Mouse (Mus musculus): ENCODE results near the gene Catip.

The Catip gene

DNA sequence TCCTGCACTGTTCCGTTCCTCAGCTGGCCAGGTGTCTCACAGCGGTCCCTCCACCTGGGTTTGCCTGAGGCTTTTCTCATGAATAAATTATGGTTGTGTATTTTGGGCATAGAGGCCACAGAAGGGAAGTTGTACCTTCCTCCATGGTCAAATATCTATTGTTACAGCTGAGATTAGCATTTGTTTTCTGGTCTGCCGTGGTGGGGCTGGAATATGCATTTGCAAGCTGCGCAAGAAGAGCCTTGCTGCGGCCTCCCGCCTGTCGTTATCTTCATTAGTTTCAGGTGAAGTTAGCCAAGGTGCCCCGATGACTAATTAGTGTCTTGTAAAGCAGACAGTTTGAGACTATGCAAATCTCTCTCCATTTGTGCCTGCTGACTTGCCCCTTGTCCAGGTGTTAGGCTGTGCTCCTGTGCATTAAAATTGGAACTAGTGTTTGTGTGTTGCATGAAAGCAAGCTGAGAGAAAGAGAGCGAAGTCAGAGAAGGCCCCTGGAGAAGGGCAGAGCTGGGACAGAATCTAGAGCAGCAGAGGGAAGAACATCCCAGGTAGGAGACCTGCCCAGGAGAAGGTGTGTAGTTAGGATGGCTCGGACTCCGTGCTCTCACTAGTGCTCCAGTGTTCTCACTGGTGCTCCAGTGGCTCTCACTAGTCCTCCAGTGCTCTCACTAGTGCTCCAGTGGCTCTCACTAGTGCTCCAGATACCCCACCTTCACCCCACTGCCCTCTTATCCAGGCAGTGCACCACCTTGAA, 17.6 kb upstream of the Catip start:
- no peak for DNase-seq

DNA sequence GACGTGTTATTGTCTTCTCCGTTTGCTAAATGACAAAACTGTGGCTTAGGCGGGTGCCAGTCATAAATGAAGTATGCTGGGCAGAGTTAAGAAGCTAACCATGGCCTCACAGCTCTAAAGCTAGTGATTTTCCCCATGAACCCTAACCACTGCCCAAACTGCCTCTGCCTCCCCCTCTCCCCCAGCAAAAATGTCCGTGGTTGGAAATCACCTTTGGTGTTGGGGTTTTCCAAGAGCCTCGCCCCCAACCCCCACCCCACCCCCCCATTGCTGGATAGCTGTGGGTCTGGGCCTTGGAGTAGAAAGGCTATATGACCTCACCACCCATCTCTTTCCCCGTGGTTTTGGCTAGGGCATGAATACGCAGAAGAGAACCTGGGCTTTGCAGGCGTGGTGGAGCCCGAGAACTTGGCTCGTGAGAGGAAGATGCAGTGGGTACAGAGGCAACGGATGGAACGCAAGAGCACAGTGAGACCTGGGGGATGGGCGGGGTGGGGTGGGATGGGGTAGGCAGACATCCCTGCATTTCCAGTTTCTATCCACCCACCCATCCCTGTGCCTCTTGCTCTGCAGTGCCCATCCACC, 10.6 kb upstream of the Catip start:
- DNase-seq: no peak

DNA sequence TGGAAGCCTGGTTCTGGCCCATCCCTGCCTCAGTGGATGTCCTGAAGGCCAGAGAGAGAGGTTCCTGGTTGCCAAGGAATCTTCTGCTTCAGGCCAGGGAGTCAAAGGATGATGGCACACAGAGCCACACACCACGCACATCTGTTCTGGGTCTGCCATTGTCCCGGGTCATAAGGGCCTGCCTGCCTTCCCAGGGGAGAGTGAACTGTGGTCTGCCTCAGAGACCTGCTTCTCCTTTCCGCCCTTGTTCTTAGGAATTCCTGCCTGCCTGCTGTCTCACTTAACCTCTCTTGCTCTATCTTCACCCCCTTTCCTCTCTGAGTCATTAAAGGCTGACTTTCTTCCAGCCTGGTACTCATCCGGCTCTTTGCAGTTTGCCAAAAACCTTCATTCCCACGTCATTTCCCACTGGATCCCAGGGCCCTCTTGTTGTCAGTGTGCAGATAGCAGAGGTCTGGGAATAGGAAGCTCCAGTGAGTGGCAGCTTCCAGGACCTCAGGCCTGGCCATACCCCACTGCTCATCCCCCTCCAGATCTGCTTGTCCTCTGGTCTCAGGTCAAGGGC, 9.3 kb upstream of the Catip start:
- DNase-seq: no peak

DNA sequence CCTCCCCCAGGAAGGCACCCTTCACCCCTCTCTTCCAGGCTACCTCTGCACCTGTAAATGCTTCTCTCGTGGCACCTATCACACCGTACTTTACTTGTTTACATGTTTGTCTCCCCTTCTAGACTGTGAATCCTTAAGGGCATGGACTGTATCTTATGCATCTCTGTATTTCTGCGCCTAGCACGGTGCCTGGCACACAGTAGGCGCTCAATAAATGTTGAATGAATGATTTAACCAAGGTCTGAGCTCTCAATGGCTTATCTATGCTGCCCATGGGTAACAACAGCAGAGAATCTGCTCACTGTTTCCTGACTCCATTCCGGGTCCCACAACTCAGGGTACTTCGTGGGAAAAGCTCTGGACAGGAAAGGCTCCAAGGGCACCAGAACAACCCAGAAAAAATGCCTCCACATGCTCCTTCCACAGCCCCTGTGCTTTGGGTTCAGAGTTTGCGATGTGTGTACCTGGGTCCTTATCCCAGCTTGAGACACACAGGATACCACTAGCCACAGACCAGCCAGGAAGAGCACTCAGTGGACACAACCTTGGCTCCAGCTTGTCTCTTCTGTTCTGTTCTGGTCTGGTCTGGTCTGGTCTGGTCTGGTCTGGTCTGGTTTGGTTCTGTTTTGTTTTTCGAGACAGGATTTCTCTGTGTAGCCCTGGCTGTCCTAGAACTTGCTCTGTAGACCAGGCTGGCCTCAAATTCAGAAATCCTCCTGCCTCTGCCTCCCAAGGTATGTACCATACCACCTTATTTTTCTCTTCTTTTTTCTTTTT, 8.3 kb upstream of the Catip start:
- no peak for DNase-seq

DNA sequence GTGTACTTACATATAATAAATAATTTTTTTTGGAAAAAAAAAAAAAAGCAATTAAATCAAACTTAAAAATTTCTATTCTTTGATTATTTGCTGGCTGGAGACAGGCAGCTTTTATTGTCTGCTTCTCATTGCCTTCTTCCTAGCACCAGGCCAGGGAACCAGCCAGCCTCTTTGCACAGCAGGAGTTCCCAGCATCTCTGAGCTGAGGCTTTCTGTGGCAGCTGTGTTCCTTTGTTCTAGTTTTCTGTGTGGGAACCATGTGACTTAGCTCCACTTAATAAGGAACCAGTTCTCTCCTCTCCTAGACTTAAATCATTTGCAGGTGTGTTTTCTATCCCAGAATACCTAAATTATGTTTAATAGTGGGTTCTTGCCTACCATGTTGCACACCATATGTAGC, 4.4 kb upstream of the Catip start:
- DNase-seq: no peak

DNA sequence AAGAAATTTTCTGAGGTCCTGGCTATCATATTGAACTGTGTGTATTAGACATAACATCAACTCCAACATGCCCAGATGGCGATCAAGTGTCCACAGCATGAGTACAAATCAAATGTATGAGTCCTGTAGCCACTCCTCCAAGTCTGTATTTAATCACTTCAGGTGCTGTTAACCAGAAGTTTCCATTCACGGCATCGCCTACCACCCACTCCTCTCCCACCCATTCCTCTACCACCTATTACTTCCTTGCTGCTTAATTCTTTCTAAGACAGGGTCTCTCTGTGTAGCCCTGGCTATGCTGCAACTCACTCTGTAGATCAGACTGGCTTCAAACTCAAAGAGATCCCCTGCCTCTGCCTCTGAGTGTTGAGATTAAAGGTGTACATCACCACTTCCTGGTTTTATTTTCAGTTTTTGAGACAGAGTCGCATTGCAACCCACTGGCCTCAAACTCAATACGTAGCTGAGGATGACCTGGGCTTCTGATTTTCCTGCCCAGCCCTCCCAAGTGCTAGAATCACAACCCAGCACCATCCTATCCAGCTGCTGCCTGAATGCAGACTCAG, 1.9 kb upstream of the Catip start:
- DNase-seq: no peak

DNA sequence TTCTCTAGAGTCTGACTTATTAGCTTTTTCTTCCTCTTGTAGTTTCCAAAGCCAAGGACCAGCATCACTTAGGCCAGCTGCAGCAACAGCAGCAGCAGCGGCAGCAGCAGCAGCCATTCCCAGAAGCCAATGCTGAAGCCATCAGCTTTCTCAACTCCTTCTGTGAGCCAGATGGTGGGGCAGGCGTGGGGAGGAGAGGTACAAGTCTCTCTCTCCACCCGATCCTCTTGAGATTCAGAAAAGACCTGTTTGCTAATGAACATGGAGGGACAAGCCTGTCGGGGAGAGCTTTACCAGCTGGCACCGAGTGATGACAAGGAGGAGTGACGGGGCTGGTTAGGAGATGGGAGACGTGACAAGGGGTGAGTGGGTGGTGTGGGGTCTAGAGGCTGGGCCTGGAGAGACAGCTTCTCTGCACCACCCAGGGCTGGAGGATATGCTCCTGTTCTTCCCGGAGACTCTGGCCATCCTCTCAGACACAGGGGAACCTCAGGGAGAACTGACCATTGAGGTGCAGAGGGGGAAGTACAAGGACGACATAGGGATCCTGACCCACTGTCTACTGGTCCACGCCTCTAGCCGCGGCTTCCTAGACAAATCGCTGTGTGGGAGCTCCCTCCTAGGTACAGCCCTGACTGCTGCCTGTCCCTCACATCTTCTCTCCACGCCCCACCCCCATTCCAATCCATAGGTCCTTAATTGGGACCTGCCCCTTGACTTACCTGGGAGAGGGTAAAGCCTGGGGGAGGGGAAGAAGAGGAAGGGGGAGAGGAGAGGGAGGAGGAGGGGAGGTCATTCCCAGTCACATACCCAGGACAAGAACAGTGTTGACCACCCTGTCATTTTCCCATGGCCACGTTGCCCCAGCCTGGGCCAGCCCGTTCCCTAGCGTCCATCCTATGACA, 669 bp downstream of the Catip start:
- DNase-seq: no peak

DNA sequence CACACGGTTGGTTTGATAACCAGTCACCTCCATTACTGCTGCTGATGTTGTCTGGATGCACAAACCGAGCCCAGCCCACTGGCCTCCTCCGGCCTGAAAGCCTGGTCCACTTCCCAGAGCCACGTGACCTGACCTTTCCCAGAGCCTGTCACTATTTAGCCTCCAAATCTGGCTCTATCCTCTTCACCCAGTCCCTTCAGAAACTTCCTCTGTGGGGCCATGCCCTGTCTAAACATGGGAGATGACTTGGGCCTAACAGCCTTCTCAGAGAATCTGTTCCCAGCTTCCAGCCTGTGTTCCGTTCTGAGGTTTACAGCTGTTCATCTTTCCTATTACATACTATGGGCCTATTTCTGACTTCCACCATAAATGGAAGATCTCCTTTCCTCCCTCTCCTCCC, 1.5 kb downstream of the Catip start:
- no peak for DNase-seq

DNA sequence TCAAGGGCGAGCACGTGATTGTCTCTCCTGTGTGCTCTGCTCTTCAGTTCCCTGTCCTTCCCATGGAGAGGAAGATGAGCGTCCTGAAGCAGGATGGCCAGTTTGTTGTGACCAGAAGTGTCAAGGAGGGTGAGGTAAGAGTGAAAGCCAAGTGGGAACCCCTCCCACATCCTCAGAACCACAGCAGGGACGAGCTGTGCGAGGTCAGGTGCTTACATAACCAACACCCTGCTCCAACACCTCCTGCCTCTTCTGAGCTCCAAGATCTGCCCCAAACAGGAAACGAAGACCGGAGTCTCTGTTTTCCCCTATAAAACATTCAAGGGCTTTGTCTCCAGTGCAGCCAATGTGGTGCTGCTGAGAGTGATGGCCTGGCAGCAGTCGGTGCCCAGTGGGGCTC, 2.4 kb downstream of the Catip start:
- DNase-seq: no peak

DNA sequence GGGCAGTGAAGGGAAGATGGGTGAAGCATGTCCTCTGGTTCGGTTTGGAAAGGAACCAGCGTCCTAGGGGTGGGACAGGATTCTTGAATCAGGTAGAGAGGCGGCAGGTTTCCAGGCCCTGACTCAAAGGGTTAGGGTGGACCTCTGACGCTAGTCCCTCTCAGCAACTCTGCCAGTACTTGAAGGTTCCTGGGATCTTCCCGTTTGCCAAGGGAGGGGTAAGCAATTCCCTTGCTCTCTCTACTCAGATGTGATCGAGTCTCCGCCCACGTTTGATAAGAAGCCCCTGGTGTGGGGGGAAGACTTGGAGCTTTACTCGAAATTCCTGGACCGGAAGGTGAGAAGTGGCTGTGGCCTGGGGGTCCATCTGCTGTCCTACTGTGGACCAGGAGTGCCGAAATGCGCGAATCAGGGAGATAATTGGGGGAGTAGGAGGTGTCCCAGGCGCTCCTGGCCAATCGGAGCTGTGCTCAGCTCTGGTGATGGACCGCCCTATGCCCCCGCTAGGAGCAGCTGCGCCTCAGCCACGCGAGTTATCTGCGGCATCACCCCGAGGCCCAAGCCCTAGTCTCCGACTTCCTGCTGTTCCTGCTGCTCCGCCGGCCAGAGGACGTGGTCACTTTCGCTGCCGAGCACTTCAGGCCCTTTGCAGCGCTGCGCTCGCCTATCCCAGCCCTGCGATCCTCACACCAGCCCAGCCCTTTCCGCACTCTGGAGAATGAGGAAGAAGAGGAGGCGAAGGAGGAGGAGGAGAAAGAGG, 6.2 kb downstream of the Catip start:
- peak; percentile 68 to 80 for DNase-seq

DNA sequence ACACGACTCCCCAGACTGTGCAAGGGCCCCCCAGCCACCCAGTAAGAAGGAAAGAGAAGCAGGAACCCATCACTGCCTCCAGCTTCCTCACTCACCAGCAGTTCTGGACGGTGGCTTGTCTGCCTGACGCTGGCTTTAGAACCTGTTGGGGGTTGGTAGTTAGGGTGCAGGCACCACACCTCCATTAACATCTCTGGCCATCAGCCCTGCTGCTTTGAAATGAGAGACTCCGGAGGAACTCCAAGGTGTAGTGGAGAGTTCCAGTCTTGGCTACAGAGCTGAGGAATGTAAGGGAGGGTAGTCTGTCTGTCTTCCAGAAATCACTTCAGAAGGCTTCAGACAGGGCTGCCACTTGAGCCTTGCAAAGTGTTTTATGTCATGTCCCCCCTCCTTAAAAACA, 8.1 kb downstream of the Catip start:
- DNase-seq: no peak

DNA sequence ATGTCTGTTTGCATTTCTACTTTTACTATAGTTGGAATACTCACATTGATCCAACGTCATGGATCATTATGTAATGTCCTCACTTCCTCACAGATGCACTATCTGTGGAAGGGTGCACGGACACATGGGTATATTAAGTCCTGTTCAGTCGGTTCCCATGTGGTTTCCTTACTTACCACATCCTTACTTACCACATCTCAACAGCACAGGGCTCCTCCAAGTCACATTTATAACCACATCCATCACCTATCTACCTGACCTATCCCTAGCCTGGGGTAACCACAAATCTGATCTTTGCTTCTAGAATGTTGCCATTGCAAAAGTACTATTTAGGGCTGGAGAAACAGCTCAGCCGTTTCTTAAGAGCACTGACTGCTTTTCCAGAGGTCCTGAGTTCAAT, 11.5 kb downstream of the Catip start:
- no peak for DNase-seq

DNA sequence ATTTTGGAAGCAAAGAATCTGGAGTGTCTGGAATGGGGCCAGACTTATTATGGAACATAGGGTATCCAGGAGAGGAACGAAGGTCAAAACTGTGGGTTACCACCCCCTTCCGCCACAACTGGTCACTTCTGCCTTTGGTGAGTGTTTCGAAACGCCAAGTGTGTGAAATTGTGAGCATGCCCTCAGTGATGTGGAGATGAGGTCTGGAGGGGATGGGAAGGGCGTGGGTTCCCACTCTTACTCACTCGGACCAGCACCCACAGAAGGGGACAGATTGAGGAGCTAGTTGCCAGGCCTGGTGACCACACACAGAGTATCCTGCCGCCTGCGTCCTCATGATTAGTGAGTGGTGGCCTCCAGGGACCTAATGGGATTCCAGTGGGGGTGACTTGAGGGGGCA, 13.1 kb downstream of the Catip start, which contains the start of gene Slc11a1:
Slc11a1 (plus strand) TSS at position 216 of the 400 bp plus-strand sequence.
- DNase-seq: peak in 1 of 2 experiments; percentile 63

DNA sequence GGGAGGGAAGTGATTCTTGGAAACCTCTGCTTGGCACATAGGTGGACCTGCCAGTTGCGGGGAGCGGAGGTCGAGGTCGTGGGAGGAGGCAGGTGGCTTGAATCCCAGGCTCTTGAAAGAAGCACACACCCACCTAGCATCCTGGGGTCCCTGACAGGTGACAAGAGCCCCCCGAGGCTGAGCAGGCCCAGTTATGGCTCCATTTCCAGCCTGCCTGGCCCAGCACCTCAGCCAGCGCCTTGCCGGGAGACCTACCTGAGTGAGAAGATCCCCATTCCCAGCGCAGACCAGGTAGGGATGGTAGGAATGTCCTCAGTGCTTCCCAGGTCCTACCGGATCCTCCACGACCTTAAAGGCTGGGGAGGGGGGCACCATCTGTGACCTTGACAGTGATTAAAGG, 13.7 kb downstream of the Catip start:
- no peak for DNase-seq

DNA sequence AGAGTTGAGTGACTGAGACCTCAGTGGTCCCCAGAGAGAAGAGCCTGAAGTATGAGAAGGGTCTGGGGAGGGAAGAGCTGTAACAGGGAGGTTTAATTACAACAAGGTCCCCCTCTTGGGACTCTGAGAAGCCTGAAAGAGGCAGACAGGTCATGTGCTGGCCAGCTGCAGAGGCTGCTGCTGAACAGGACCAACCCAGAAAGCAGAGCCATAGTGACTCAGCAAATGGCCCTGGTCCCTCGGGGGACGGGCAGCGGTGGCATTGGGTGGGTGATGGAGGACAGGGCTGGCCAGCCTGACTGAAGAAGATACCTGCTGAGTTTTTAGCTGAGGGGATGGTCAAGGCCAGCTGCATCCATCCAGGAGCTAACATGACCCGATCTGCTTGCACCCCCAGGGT, 14.5 kb downstream of the Catip start:
- no peak for DNase-seq

DNA sequence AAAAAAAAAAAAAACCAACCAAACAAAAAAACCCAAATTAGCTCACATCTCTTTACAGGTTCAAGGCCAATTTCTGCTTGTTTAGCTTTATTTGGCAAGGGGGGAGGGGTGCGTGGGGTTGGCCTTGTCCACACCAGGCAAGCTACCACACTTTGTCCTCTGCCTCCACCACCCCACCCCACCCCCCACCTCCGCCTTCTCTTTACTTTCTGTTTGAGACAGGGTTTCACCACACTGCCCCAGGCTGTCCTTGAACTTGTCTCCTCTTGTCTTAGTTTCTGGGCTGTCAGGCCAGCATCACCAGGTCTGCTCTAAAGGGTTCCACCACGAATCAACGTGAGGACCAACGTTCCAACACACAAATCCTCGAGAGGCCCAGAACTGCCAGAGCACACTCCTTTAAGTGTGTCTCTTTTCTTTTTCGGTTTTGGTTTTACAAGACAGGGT, 17.2 kb downstream of the Catip start:
- DNase-seq: no peak

DNA sequence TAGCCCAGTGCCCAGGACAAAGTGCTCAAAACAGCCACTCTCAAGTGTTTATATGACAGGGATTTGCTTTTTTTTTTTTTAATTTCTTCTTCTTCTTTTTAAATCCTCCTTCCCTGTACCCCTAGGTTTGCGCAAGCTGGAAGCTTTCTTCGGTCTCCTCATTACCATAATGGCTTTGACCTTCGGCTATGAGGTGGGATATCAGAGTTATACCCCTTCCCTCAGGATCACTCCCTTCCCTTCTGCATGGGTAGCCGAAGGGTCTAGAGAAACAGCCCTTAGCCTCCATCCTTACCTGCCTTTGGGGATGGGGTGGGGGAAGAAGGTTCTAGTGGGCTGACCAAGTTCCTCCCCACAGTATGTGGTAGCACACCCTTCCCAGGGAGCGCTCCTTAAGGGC, 18.6 kb downstream of the Catip start:
- no peak for DNase-seq

DNA sequence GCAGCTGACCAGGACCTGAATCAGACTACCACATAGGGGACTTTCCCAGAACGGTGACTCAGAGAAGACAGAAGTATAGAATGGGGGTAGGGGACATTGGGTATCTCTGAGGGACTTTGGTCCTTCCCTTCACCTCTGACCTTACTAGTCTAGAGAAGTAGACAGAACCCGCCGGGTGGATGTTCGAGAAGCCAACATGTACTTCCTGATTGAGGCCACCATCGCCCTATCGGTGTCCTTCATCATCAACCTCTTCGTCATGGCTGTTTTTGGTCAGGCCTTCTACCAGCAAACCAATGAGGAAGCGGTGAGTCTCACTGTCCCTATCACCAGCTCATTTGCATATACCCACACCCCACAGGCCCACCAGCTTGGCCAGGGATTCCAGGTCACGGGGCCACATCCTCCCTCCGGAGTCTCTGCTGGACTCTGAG, 19.7 kb downstream of the Catip start:
- no peak for DNase-seq

DNA sequence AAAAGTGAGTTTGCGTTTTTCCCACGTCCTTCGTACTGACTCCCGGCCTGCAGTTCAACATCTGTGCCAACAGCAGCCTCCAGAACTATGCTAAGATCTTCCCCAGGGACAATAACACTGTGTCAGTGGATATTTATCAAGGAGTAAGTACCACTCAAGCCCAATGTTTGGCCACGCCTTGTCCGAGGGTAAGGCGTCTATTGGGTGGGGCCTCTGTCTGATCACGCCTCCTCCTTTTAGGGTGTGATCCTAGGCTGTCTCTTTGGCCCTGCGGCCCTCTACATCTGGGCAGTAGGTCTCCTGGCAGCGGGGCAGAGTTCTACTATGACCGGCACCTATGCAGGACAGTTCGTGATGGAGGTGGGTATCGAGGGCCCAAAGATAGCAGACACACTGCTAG, 21.5 kb downstream of the Catip start:
- no peak for DNase-seq

DNA sequence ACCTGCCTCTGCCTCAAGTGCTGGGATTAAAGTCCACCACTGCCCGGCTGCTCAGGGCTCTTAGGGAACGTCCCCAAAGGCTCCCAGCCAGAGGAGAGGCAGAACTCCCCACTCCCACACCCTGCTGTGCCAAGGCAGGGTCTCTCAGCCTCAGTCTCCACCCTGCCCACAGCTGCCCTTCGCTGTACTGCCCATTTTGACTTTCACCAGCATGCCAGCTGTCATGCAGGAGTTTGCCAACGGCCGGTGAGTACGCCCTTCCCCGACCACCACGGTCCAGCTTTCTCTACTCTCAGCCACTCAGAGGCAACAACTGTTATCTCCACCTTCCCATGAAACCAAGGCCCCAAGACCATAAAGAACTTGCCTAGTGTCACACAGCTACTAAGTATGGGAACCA, 22.6 kb downstream of the Catip start:
- DNase-seq: no peak

DNA sequence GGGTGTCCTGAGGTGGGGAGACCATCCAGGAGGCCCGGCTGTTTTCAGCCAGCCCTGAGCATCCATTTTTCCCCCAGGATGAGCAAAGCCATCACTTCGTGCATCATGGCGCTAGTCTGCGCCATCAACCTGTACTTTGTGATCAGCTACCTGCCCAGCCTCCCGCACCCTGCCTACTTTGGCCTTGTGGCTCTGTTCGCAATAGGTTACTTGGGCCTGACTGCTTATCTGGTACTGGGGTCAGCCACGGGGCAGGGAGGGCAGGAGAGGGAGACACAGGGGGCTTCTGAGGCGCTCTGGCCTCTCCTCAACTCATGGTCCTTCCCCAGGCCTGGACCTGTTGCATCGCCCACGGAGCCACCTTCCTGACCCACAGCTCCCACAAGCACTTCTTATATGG, 23.2 kb downstream of the Catip start:
- DNase-seq: no peak
